Mouse (Mus musculus) T-helper 17 cell (primary cell): Measurements from ENCODE around the gene Gm10229.
"Not testable (repeated sequence)": the region's sequence is repeated elsewhere in the genome, so short reads cannot be mapped to it uniquely, and the experiment has no call there.

ENCODE experiments used
- in situ Hi-C, 2 experiments: fragments of 300-600 bp; cut with MboI, MseI; formaldehyde crosslinking; loops; 1 replicate in 1 of 2; 2 replicates in 1 of 2; pipeline ENCODE4 v1.15.1; 2025; ENCODE audit warnings: high pct_unique_total_duplicates in 2 of 2

Gm10229 gene

DNA sequence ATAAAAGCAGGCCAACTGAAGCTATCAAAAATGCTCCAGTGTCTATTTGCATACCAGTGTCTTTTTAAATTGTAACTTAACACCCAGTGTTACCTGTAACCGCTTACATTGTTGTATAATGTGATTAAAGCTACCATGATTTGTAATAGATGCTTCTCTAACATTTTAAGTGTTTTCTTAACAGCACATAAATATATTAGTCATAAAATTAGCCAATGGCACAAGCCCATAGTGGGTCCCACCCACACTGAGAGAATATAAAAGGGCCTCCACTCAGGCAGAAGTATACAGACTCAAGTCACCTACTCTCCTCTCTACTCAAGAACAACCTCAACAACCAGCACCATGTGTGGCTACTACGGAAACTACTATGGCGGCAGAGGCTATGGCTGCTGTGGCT lies at the start of gene Gm10229:
TSS of gene Gm10229 (plus strand) at position 301 of the 400 bp plus-strand sequence.
- in situ Hi-C loops, result not testable (repeated sequence)

DNA sequence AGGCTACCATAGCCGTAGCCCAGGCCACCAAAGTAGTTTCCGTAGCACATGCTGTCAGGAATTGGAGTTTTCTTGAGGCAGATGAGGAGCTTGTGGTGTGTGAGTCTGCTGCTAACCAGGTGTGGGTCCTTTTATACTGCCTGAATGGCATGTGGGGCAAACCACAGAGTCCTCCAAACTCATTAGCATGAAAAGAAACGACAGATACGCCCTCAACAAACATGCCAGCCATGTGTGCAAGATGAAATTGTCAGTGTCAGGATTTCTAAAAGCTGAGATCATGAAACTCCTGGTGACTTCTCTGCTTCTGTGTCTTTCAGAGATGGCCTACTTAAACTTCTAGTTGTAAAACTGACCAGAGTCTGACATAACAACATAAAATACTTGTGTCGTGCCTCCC lies 4.4 kb upstream of the Gm10229 start, which contains the start of gene Krtap22-2:
TSS of gene Krtap22-2 (minus strand) at position 101 of the 400 bp plus-strand sequence.
- in situ Hi-C loops, result no loop called here

DNA sequence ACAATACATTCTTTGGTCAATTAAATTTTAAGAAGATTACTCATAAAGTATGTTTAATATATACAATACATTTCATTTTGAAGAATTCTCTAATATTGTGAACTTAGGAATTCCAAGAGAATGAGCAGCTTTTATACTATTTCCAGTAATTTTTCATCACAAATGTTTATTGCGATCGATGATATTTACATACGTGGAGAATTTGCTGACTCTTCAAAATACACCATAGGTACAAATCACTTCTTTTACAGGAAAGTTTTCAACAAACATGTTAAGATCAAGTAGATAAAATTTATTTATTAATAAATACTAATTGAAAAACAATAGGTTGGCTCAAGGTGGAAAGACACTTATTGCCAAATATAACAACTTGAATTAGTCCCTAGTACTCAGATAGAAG lies 1.1 kb upstream of the Gm10229 start:
- in situ Hi-C loops, result no loop called here

DNA sequence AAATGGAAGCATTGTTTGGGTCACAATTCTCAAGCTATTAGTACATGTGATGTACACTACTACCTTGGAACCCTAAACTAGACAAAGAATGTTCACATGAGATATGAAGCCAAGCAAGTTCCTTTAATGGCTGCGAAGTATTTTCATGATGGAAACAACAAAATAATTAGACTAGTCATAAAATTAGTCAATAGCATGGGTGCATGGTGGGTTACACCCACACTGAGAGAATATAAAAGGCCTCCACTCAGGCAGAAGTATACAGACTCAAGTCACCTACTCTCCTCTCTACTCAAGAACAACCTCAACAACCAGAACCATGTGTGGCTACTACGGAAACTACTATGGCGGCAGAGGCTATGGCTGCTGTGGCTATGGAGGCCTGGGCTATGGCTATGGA lies 16.3 kb downstream of the Gm10229 start, which contains the start of gene Krtap6-1:
TSS of gene Krtap6-1 (plus strand) at position 301 of the 400 bp plus-strand sequence.
- in situ Hi-C loops, result not testable (repeated sequence)

DNA sequence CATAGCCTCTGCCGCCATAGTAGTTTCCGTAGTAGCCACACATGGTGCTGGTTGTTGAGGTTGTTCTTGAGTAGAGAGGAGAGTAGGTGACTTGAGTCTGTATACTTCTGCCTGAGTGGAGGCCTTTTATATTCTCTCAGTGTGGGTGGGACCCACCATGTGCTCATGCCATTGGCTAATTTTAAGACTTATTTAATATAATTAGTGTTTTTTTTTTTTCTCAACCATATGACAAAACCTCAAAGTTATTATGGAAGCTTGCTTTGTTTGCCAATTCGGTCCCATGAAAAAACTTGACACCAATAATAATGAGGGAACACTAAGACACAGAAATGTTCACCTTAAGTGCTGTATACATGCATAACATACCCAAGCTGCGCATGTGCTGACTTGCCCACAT lies 26.3 kb downstream of the Gm10229 start, which contains the start of gene Gm10228:
TSS of gene Gm10228 (minus strand) at position 101 of the 400 bp plus-strand sequence.
- in situ Hi-C loops, result not testable (repeated sequence)

DNA sequence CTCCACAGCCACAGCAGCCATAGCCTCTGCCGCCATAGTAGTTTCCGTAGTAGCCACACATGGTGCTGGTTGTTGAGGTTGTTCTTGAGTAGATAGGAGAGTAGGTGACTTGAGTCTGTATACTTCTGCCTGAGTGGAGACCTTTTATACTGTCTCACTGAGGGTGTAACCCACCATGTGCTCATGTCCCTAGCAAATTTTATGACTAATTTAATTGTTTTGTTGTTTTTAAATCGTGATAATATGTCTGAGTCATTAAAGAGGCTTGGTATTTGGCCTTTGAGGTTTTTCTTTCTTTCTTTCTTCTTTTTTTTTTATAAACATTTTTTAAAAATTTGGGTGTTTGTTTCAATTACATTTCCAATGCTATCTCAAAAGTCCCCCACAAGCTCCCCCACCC lies 32.7 kb downstream of the Gm10229 start, which contains the start of gene Krtap6-5:
TSS of gene Krtap6-5 (minus strand) at position 101 of the 400 bp plus-strand sequence.
- in situ Hi-C loops, result no loop called here

DNA sequence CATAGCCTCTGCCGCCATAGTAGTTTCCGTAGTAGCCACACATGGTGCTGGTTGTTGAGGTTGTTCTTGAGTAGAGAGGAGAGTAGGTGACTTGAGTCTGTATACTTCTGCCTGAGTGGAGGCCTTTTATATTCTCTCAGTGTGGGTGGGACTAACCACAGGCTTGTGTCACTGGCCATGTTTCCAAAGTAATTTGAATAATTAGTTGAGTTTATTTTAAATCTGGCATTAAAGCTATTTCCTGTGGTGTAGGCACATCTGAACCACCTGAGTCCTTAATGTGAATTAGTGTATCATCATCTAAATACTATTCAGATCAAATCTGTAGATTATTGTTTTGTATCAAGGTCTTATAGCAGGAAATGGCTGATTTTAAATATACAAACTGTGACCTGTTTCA lies 48.8 kb downstream of the Gm10229 start, which contains the start of gene 1110025L11Rik:
TSS of gene 1110025L11Rik (minus strand) at position 101 of the 400 bp plus-strand sequence.
- in situ Hi-C loops, result not testable (repeated sequence)
